Mouse (Mus musculus): ENCODE data around the gene Ell2. TPM values are rescaled to one million over a fixed set of nuclear protein-coding genes. Genes with fewer than 3 reads are reported as not detected.

The Ell2 gene
- polyA plus RNA-seq, 1 experiment: 35.9 TPM

DNA sequence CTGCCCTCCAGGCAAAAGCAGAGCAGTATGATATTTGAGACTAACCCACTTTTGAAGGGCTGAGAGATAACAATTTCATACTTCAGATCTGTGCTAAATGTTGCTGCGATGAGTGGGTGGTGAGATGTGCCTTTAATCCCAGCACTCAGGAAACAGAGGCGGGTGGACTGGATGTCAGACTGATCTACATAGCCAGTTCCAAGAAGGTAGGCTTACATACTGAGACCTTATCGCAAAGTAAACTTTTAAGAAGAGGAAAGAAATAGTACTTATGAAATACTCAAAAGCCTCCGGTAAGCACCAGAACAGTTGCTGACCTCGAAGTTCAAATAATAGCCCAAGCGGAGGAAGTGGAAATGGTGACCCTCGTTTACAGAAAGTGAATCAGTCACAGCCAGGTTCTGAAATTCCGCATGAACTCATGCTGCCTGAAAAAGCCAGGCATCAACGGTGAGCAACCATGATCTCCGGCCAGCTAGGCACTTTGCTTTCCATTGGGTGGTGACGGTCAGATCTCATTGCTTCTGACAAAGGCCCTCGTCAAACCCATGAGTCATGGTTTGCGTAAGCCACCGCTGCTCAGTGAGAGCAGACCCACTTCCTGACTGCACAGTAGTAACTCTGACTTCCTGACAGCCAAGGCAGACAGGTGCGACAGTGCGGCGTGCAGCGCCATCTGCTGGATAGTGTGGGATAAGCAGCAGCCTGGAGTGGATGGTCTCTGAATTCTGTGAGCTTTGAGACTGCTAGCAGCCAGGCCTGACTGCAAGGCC, 91.0 kb downstream of the Ell2 start:
- Histone ChIP-seq H3K4me3 (ENCODE audit: insufficient read depth, low read depth, low read length) (peak overlapping the region; percentile 28), H3K27ac (replicated peaks; ENCODE audit: low read depth, low read length) (peak overlapping the region; percentile 71), H3K4me1 (ENCODE audit: control insufficient read depth, insufficient read depth, insufficient read length, low read length) (peaks cover 5% of the 10 kb centered on the region)

DNA sequence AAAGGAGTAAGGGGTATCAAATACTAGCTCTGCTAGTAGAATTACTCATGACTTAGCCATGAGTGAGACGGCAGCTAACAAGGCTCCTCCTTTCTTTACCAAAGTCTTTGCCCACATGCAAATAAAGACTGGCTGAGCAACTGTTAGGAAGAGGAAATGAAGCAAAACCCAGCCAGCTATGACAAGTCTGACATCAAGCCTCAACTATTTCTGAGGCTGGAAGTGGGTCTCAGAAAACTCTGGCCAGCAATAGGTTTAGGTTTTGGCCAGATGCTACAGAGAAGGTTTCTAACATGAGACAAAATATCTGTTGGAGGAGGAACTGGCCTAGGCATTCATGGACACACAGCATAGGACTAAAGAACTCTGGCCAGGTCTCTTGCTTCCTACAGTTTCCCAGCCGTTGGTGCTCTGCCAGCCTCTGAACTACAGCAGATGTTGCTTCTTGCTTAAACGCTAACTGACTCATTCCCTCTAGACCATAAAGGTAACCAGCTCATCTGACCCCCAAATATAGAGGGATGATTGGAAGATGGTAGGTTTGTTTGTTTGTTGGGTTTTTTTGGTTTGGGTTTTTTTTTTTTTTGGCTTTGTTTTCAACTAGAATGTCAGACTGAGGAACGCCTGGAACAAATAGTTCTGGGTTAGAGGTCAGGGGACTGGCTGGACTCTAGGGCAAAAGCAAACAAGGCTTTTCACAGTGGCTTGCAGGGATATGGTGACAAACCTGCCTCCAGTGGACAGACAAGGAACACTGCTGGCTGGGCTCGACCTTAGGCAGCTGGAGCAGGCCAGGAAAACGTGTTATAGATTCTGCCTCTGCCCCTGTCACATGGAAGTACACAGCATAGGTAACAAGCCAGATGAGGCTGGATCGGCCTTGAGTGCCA, 92.1 kb downstream of the Ell2 start:
- no peak overlapping the region for H3K4me3 ChIP-seq (ENCODE audit: insufficient read depth, low read depth, low read length)
- peak overlapping the region; percentile 96 for H3K27ac ChIP-seq (replicated peaks; ENCODE audit: low read depth, low read length)
- H3K4me1 ChIP-seq (ENCODE audit: control insufficient read depth, insufficient read depth, insufficient read length, low read length): peaks cover 5% of the 10 kb centered on the region

DNA sequence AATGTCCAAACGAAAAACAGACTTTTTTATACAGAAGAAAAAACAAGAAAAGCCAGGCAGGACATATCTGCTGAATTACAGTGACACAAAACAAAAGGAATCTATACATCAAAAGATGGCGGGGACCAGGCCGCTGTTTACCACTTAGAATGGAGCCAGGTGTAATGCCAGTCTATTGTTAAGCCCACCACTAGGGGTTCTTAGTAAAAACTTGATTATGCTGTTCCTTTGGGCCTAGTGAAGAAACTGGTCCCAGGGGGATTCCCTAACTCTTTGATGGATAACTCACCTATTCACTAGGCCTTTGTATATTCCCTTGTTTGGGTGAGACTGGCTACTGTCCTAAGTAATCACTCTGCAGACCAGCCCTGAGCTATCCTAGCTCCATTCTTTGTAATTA, 92.9 kb downstream of the Ell2 start:
- Histone ChIP-seq H3K27ac (replicated peaks; ENCODE audit: low read depth, low read length) (peak overlapping the region; percentile 89; the same call in 1 of the 2 replicates), H3K4me3 (ENCODE audit: insufficient read depth, low read depth, low read length) (no peak overlapping the region), H3K4me1 (ENCODE audit: control insufficient read depth, insufficient read depth, insufficient read length, low read length) (peaks cover 5% of the 10 kb centered on the region)

DNA sequence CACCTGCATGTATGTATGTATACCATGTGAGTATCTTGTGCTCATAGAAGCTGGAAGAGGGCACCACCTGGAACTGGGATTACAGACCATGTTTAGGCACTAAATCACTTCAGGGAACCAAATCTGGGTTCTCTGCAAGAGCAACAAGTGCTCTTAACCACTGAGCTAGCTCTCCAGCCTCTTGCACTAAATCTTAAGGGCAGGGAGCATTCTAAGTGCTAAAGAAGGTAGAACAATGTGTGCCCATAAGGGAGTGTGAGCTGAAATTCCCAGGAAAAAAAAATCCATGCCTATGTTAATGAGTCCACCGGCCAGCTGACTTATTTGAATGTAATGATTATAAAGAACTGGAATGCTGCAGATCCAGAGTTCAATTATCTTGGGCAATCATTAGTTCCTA, 101.4 kb downstream of the Ell2 start:
- H3K4me1 ChIP-seq (ENCODE audit: control insufficient read depth, insufficient read depth, insufficient read length, low read length): no peaks in the 10 kb centered on the region
- H3K27ac ChIP-seq (replicated peaks; ENCODE audit: low read depth, low read length): no peak overlapping the region
- no peak overlapping the region for H3K4me3 ChIP-seq (ENCODE audit: insufficient read depth, low read depth, low read length)

DNA sequence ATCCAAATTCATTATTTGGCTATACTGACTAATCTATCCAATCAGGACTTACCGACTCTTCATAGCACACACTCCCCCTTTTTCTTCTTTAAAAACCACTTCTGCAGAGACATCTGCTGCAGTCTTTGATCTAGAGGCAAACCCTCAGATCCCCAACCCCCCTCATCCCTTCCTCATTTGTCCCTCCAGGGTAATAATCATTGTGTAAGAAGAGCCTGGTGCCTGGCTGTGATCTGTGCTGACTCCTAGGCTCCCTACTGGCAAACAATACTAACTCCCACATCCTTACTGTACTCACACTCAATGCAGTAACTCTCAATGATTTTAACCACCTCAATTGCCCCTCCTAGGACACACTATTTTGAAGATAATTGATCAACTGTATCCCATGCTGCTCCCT, 103.4 kb downstream of the Ell2 start:
- Histone ChIP-seq H3K4me1 (ENCODE audit: control insufficient read depth, insufficient read depth, insufficient read length, low read length) (no peaks in the 10 kb centered on the region), H3K27ac (replicated peaks; ENCODE audit: low read depth, low read length) (no peak overlapping the region), H3K4me3 (ENCODE audit: insufficient read depth, low read depth, low read length) (no peak overlapping the region)

DNA sequence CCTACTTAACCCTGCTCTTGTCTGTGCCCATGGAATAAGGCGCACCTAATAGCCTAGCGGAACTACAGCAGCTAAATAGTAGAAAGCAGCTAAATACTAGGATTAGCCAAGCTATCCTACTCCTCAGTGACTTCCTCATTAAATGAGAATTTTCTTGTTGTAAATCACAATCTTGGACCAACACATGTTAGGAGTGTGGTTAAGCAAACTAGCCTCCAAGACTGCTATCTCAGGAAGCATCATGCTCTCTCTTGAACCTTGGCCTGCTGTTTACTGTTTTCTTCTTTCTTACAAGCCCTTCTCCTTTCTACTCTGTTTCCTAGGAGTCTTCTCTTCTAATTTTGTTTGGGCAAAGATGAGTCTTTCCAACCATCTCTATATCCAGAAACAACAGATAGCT, 110.6 kb downstream of the Ell2 start:
- Histone ChIP-seq H3K4me1 (ENCODE audit: control insufficient read depth, insufficient read depth, insufficient read length, low read length) (no peaks in the 10 kb centered on the region), H3K27ac (replicated peaks; ENCODE audit: low read depth, low read length) (no peak overlapping the region), H3K4me3 (ENCODE audit: insufficient read depth, low read depth, low read length) (no peak overlapping the region)

DNA sequence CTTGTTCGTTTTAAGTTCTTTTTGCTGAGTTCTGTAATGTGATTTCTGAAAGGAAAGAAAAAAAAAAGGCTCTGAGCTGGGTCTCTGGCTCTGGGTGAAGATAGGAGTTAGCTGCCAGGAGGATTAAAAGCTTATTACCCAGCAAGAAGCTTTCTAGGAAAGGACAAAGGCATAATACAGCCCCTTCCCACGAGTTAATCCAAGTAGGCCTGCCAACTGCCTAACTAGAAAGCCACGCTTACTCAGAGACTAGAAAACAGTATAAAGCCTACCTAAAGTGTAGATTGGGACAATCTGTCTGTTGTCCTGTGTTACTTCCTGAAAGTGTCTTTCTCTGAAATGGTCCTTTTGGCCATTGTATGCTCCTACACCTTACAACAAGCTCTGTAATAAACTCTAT, 111.9 kb downstream of the Ell2 start:
- H3K27ac ChIP-seq (replicated peaks; ENCODE audit: low read depth, low read length): no peak overlapping the region
- H3K4me1 ChIP-seq (ENCODE audit: control insufficient read depth, insufficient read depth, insufficient read length, low read length): no peaks in the 10 kb centered on the region
- H3K4me3 ChIP-seq (ENCODE audit: insufficient read depth, low read depth, low read length): no peak overlapping the region

DNA sequence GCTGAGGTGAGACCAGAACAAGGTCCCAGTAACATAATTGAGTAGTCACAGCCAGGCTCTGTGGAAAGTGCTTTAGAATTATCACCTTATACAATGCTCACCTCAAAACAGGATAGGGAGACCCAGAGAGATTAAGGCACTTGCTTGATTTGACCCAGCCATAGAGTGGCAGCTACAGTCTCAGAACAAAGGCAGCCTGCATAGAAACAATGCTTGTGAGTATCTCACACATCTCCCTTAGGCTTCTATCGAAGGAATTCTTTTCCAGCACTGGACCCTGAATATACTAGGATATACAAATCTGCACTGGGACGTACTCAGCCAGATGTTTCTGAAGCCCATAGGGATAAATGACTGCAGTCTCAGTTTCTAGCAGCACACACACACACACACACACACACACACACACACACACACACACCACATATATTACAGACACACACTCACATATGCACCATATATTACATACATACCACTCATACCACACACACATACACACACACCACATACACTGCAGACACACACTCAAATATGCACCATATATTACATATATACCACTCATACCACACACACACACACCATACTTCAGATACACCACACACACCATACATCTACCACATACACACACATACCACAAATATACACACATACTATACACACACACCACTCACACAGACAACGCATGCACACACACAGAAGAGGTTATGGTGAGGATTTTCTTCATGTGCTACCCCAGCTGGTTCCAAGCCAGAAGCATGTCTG, 112.6 kb downstream of the Ell2 start:
- Histone ChIP-seq H3K4me3 (ENCODE audit: insufficient read depth, low read depth, low read length) (no peak overlapping the region), H3K4me1 (ENCODE audit: control insufficient read depth, insufficient read depth, insufficient read length, low read length) (no peaks in the 10 kb centered on the region), H3K27ac (replicated peaks; ENCODE audit: low read depth, low read length) (no peak overlapping the region)

DNA sequence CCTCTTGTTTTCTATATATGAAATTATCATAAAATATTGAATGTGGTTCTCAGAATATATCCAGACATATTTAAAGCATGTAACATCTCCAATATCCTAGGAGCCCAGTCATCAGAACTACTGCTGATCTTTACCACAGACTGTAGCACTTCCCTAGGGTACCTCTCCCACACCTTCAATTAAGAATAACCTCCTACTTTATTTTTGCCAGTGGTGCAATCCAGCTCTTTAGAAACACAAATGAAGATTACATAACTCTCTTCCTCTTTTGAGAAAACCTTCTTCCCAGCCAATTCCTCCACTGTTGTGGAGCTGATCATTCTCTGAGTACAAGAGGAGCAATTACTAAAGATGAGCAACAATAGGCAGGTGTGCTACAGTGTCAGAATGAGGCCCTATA, 113.3 kb downstream of the Ell2 start:
- Histone ChIP-seq H3K27ac (replicated peaks; ENCODE audit: low read depth, low read length) (no peak overlapping the region), H3K4me3 (ENCODE audit: insufficient read depth, low read depth, low read length) (no peak overlapping the region), H3K4me1 (ENCODE audit: control insufficient read depth, insufficient read depth, insufficient read length, low read length) (no peaks in the 10 kb centered on the region)

Other genes with a start within 250 kb of the Ell2 start
- 39.4 and 47.7 TPM in 2 replicates for gene Glrx, start 133.1 kb downstream of the Ell2 start, polyA plus RNA-seq (2012; ENCODE audit: insufficient read depth, insufficient read length, missing spikeins)
- 3.6 and 6.9 TPM in 2 replicates for gene Rhobtb3, start 237.2 kb downstream of the Ell2 start, polyA plus RNA-seq (2012; ENCODE audit: insufficient read depth, insufficient read length, missing spikeins)